Mouse (Mus musculus) forebrain, embryonic 16.5 days (tissue): ENCODE measurements around the gene Tmem120b. TPM values are rescaled to one million over a fixed set of nuclear protein-coding genes. Genes with fewer than 3 reads are reported as not detected.

Experiments used
- ATAC-seq: fragments of 200-750 bp; cut with Nextera tagmentation; 2 replicates; pipeline ENCODE4 v1.8.0; 2017; ENCODE audit warnings: mild to moderate bottlenecking, moderate library complexity
- H3K27ac ChIP-seq: fragments of 300-500 bp; sonication (generic); 2 replicates; pipeline ENCODE4 v1.5.1; 2014; ENCODE audit warnings: low read length, control low read depth
- H3K27me3 ChIP-seq: fragments of 300-500 bp; sonication (generic); replicated peaks from 2 replicates; pipeline ENCODE4 v1.6.1; 2014; ENCODE audit warnings: low read length; ENCODE audit not compliant: control insufficient read depth, insufficient read depth
- H3K36me3 ChIP-seq: fragments of 300-500 bp; sonication (generic); 2 replicates; pipeline ENCODE4 v1.6.1; 2014; ENCODE audit not compliant: control insufficient read depth, insufficient read depth
- H3K4me1 ChIP-seq: fragments of 300-500 bp; sonication (generic); replicated peaks from 2 replicates; pipeline ENCODE4 v1.6.1; 2014; ENCODE audit warnings: low read length; ENCODE audit not compliant: control insufficient read depth, insufficient read depth
- H3K4me2 ChIP-seq: fragments of 300-500 bp; sonication (generic); 2 replicates; pipeline ENCODE4 v1.6.1; 2014; ENCODE audit warnings: mild to moderate bottlenecking, low read length, control low read depth
- H3K4me3 ChIP-seq: fragments of 300-500 bp; sonication (generic); replicated peaks from 2 replicates; pipeline ENCODE4 v1.5.1; 2014; ENCODE audit warnings: mild to moderate bottlenecking, low read length, control low read depth
- H3K9ac ChIP-seq: fragments of 300-500 bp; sonication (generic); replicated peaks from 2 replicates; pipeline ENCODE4 v1.6.1; 2014; ENCODE audit warnings: low read depth, low read length, control low read depth
- H3K9me3 ChIP-seq: fragments of 300-500 bp; sonication (generic); 2 replicates; pipeline ENCODE4 v1.6.1; 2016; ENCODE audit warnings: low read length; ENCODE audit not compliant: control insufficient read depth
- WGBS: fragments of 180-500 bp; shearing (Covaris S2); extraction: QIAGEN DNeasy Blood & Tissue Kit; methylation state at CpG from one replicate; pipeline ENCODE4 v1.1.7; 2014; 5-methylcytosine and 5-hydroxymethylcytosine counted together
- polyA plus RNA-seq: library from polyadenylated mRNA; unstranded; fragments of >200 nt; fragmentation: Nextera tagmentation; extraction: Ambion mirVana; gene quantifications from 2 replicates; pipeline ENCODE4 v1.2.1, GENCODE M21; 2015

Gene Tmem120b
- polyA plus RNA-seq, 1 experiment from 2014 or later, result 19.3 TPM

- Histone ChIP-seq H3K36me3 (no peaks in the 10 kb centered on the region), H3K27me3 (no peaks in the 10 kb centered on the region), H3K4me1 (peaks cover 4% of the 10 kb centered on the region), H3K4me3 (no peak overlapping the region), H3K9ac (no peak overlapping the region), H3K27ac (no peak overlapping the region), H3K4me2 (no peak overlapping the region), H3K9me3 (no peaks in the 10 kb centered on the region)
- no peak for ATAC-seq
- 35% methylated on average over 9 of the region's 9 CpGs for WGBS
These were observed 22.5 kb upstream of the Tmem120b start for GRCm38 (mm10) chr5:123045561-123046295.

DNA sequence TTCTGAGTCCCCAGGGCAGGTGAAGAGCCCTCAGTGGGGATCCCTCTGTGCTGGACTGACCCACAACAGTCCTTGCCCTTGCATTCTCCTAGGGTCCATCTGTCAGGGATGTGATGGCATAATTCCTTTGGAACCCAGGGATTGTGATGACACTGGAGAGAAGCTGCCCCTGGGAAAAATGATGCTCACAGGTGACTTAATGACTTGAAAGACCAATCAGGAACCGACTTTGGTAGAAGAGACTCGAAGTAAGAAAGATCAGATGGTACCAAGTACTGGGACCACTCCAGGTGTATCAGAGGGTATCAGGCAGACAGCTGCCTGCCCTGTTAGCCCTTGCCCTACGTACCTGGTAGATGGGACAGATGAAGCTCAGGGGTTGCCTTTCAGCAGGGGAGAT is 21.3 kb upstream of the Tmem120b start, which contains the start of gene Morn3:
Morn3 (minus strand) TSS at position 101 of the 400 bp plus-strand sequence.
- Histone ChIP-seq H3K4me1 (peaks cover 4% of the 10 kb centered on the region), H3K36me3 (no peaks in the 10 kb centered on the region), H3K9ac (no peak within 1 kb of the TSS), H3K27me3 (no peaks in the 10 kb centered on the region), H3K4me2 (no peak within 1 kb of the TSS), H3K9me3 (0 out of 2 replicates have a peak, but pooled peaks cover 2% of the 10 kb centered on the region), H3K27ac (no peak within 1 kb of the TSS), H3K4me3 (no peak within 1 kb of the TSS)
- no peak for ATAC-seq
- WGBS, result 87% methylated on average over 3 of the region's 3 CpGs

DNA sequence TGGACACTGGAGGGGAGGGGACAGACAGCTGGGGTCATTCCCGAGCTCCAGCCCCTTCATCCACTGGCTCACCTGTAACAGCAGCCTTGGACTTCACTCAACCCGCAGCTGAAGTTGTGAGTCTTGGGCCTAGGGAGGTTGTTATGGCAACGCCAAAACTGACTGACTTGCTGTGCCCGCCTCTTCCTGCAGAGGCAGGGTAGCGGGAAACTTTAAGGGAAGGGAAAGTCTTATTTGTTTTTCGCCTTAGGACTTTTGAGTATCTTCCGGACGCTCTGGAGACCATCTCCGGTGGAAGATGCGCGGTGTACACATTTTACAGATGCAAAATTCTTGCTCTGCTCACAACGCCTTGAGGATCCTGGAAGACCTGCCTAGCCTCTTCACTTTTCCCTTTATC is 18.9 kb upstream of the Tmem120b start:
- H3K9ac ChIP-seq, result 0 out of 2 replicates have a peak overlapping the region, but pooled peaks have one; percentile 19
- ATAC-seq, result no peak

GRCm38 (mm10) chr5:123050918-123051317 is 17.3 kb upstream of the Tmem120b start:
- 81% methylated on average over 9 of the region's 9 CpGs for WGBS
- ATAC-seq, result no peak
- no peaks in the 10 kb centered on the region for H3K27me3 ChIP-seq

More for the DNA sequence above, 18.9 kb upstream of the Tmem120b start:
- Histone ChIP-seq H3K4me2 (peak overlapping the region; percentile 27), H3K36me3 (no peaks in the 10 kb centered on the region), H3K9me3 (0 out of 2 replicates have a peak, but pooled peaks cover 2% of the 10 kb centered on the region), H3K4me3 (0 out of 2 replicates have a peak overlapping the region, but pooled peaks have one; percentile 4), H3K27me3 (no peaks in the 10 kb centered on the region), H3K4me1 (peaks cover 4% of the 10 kb centered on the region), H3K27ac (no peak overlapping the region)
- 2% methylated on average over 12 of the region's 12 CpGs for WGBS

GRCm38 (mm10) chr5:123051736-123052135 is 16.5 kb upstream of the Tmem120b start:
- no peak overlapping the region for H3K4me2 ChIP-seq
- H3K36me3 ChIP-seq, result no peaks in the 10 kb centered on the region
- H3K9me3 ChIP-seq, result 0 out of 2 replicates have a peak, but pooled peaks cover 2% of the 10 kb centered on the region
- H3K27ac ChIP-seq, result no peak overlapping the region
- no peak overlapping the region for H3K9ac ChIP-seq
- H3K4me3 ChIP-seq, result no peak overlapping the region
- H3K4me1 ChIP-seq, result peaks cover 4% of the 10 kb centered on the region
- no peaks in the 10 kb centered on the region for H3K27me3 ChIP-seq
- ATAC-seq, result no peak
- 79% methylated on average over 5 of the region's 5 CpGs for WGBS

More at GRCm38 (mm10) chr5:123050918-123051317, 17.3 kb upstream of the Tmem120b start:
- peaks cover 4% of the 10 kb centered on the region for H3K4me1 ChIP-seq
- no peak overlapping the region for H3K4me2 ChIP-seq
- H3K9me3 ChIP-seq, result 0 out of 2 replicates have a peak, but pooled peaks cover 2% of the 10 kb centered on the region
- H3K36me3 ChIP-seq, result no peaks in the 10 kb centered on the region
- no peak overlapping the region for H3K4me3 ChIP-seq
- no peak overlapping the region for H3K27ac ChIP-seq
- H3K9ac ChIP-seq, result no peak overlapping the region

DNA sequence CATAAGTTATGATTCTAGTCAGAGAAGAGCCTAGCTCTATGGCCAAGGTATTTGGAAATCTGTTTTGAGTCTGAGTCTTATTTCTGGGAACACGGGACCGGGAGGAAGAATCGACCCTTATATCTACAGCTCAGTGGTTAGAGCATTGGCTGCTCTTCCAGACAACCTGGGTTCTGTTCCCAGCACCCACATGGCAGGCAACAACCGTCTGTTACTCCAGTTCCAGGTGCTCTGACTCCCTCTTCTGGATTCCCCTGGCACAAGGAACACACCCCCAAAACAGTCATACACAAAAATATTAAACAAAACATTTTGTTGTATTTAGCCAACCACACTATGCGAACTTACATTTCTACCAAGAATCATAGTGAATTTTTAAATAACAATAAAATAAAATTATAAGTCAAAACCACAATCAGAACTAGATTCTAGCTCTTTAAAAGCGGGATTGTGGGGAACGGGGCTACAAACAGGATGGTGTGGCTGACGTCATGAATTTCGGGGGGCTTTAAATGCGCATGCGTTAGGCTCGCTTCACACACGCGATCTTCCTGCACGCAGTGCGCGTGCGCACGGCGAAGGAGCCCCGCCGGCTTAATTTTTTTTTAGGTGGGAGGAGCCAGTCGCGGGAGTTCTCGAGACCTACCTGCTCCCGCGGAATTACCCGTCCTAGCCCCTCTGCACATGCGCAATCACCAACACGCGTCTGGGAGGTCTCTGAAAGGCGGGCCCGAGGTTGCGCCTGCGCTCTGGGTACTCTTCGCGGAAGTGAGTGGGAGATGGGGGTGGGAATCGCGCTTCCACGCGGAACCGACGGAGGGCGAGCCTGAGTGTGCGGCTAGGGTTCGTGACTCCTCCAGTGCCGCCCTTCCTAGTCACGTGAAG is 10.6 kb upstream of the Tmem120b start:
- WGBS, result 7% methylated on average over 48 of the region's 48 CpGs
- Histone ChIP-seq H3K4me2 (peak overlapping the region; percentile 49), H3K4me1 (peaks cover 5% of the 10 kb centered on the region; the same call in 1 of the 2 replicates), H3K4me3 (peak overlapping the region; percentile 51), H3K36me3 (no peaks in the 10 kb centered on the region), H3K9me3 (peaks cover 3% of the 10 kb centered on the region; the same call in 1 of the 2 replicates), H3K27ac (peak overlapping the region; percentile 56), H3K9ac (peak overlapping the region; percentile 57), H3K27me3 (no peaks in the 10 kb centered on the region)
- peak; percentile 94 for ATAC-seq

DNA sequence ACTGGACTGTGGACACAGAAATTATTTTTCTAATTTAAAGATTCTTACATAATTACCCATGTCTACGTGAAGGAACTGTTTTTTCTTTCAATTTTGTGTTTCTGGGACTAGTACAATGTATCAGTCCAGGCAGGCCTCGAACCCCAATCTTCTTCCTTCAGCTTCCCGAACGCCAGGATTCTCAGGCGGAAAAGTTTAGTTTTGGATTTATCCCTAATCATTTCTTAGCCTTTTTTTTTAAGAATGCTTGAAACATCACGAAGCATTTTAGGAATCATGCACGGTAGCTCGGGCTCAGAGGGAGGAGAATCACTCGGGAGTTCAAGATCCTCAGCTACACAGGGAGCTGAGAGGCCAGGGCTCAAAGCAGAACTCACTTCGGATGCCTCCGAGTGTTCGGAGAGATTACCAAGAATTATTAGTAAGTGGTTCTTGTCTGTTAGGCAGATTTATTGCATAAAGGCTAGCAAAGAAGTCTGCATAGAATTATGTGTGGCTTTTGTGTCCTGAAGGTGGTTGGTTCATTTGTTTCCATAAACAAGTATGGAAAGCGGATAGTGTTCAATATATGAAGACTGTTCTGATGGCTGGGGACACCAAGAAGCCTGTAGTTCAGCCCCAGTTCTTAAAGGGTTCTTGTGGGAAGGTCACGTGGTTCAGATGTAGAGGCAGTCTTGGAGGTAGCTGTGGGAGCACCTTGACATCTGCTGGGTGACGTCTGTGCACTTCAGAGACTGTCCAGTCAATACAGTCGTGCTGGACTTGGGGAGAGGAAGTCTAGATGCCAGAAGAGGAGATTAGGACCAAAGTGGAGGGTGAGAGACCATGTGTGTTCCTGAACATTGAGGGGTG is 9.7 kb upstream of the Tmem120b start:
- no peaks in the 10 kb centered on the region for H3K36me3 ChIP-seq
- no peaks in the 10 kb centered on the region for H3K27me3 ChIP-seq
- ATAC-seq, result no peak
- peak overlapping the region; percentile 49 for H3K4me2 ChIP-seq
- peaks cover 5% of the 10 kb centered on the region; the same call in 1 of the 2 replicates for H3K4me1 ChIP-seq
- peak overlapping the region; percentile 57 for H3K9ac ChIP-seq
- H3K4me3 ChIP-seq, result peak overlapping the region; percentile 51
- 47% methylated on average over 16 of the region's 16 CpGs for WGBS
- H3K9me3 ChIP-seq, result peaks cover 3% of the 10 kb centered on the region; the same call in 1 of the 2 replicates
- H3K27ac ChIP-seq, result peak overlapping the region; percentile 56

GRCm38 (mm10) chr5:123059757-123060520 is 8.3 kb upstream of the Tmem120b start:
- peaks cover 3% of the 10 kb centered on the region; the same call in 1 of the 2 replicates for H3K9me3 ChIP-seq
- H3K9ac ChIP-seq, result no peak overlapping the region
- H3K36me3 ChIP-seq, result no peaks in the 10 kb centered on the region
- H3K4me3 ChIP-seq, result no peak overlapping the region
- no peaks in the 10 kb centered on the region for H3K27me3 ChIP-seq
- H3K27ac ChIP-seq, result no peak overlapping the region
- no peak overlapping the region for H3K4me2 ChIP-seq
- 28% methylated on average over 14 of the region's 14 CpGs for WGBS
- H3K4me1 ChIP-seq, result peaks cover 5% of the 10 kb centered on the region; the same call in 1 of the 2 replicates
- no peak for ATAC-seq
